Mouse (Mus musculus): ENCODE measurements around the gene Rdh16. TPM values are rescaled to one million over a fixed set of nuclear protein-coding genes. Genes with fewer than 3 reads are reported as not detected.
"Not testable (repeated sequence)": the region's sequence is repeated elsewhere in the genome, so short reads cannot be mapped to it uniquely, and the experiment has no call there.

The Rdh16 gene
- polyA plus RNA-seq, 2 experiments = 0.06 TPM; not detected in 1

DNA sequence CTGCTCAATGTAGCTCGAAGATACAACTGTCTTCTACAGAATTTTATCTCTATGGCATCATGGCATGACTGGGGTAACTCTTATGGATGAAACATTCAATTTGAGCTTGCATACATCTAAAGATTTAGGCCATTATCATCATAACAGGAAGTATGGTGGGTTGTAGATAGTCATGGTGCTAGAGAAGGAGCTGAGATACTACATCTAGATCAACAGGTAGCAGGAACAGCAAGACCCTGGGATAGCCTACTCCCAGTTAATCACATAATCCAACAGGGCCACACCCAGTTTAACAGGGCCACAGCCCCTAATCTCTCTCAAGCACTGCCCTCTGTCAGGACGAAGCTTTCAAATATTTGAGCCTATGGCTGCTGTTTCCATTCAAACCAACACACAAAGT is 39.8 kb downstream of the Rdh16 start:
- H3K27ac ChIP-seq (replicated peaks; ENCODE audit: low read depth, low read length) = no peak overlapping the region
- no peaks in the 10 kb centered on the region for H3K27me3 ChIP-seq (ENCODE audit: control insufficient read depth, insufficient read depth, low read length)
- no peaks in the 10 kb centered on the region for H3K4me1 ChIP-seq (ENCODE audit: control insufficient read depth, insufficient read depth, low read length)
- DNase-seq (ENCODE audit: low spot score) (no peak), ATAC-seq (ENCODE audit: low FRiP score, low read depth) (no peak)
- no peak for TF ChIP-seq POLR2A (IDR thresholded peaks at IDR 0.05; ENCODE audit: borderline replicate concordance, extremely low read depth, insufficient read depth, insufficient read length)
- no peak overlapping the region for H3K9ac ChIP-seq (ENCODE audit: low read depth, low read length, severe bottlenecking)
- no peak overlapping the region for H3K4me2 ChIP-seq (replicated peaks; ENCODE audit: low read depth, low read length, severe bottlenecking)
- WGBS = 66% methylated on average over 2 of the region's 2 CpGs
- no peaks in the 10 kb centered on the region for H3K36me3 ChIP-seq (ENCODE audit: control insufficient read depth, insufficient read depth, low read length)
- no peaks in the 10 kb centered on the region for H3K9me3 ChIP-seq (ENCODE audit: control insufficient read depth, low read length)
- H3K4me3 ChIP-seq (replicated peaks; ENCODE audit: low read length) = no peak overlapping the region

GRCm38 (mm10) chr10:127845945-127846344 is 45.0 kb downstream of the Rdh16 start:
- not testable (repeated sequence) for H3K36me3 ChIP-seq (ENCODE audit: control insufficient read depth, insufficient read depth, low read length); DNase-seq (ENCODE audit: low spot score); H3K4me2 ChIP-seq (replicated peaks; ENCODE audit: low read depth, low read length, severe bottlenecking); H3K4me3 ChIP-seq (replicated peaks; ENCODE audit: low read length); H3K27me3 ChIP-seq (ENCODE audit: control insufficient read depth, insufficient read depth, low read length); H3K9me3 ChIP-seq (ENCODE audit: control insufficient read depth, low read length); ATAC-seq (ENCODE audit: low FRiP score, low read depth); H3K27ac ChIP-seq (replicated peaks; ENCODE audit: low read depth, low read length); H3K4me1 ChIP-seq (ENCODE audit: control insufficient read depth, insufficient read depth, low read length); H3K9ac ChIP-seq (ENCODE audit: low read depth, low read length, severe bottlenecking)
- 84% methylated on average over 5 of the region's 5 CpGs for WGBS

GRCm38 (mm10) chr10:127848089-127848488 is 47.1 kb downstream of the Rdh16 start:
- H3K4me3 ChIP-seq (replicated peaks; ENCODE audit: low read length) = no peak overlapping the region
- no peaks in the 10 kb centered on the region for H3K27me3 ChIP-seq (ENCODE audit: control insufficient read depth, insufficient read depth, low read length)
- H3K27ac ChIP-seq (replicated peaks; ENCODE audit: low read depth, low read length) = no peak overlapping the region
- H3K9ac ChIP-seq (ENCODE audit: low read depth, low read length, severe bottlenecking) = no peak overlapping the region
- no peaks in the 10 kb centered on the region for H3K4me1 ChIP-seq (ENCODE audit: control insufficient read depth, insufficient read depth, low read length)
- no peak for TF ChIP-seq POLR2A (IDR thresholded peaks at IDR 0.05; ENCODE audit: borderline replicate concordance, extremely low read depth, insufficient read depth, insufficient read length)
- H3K4me2 ChIP-seq (replicated peaks; ENCODE audit: low read depth, low read length, severe bottlenecking) = no peak overlapping the region
- WGBS = 78% methylated on average over 1 of the region's 1 CpGs
- ATAC-seq (ENCODE audit: low FRiP score, low read depth) (no peak), DNase-seq (ENCODE audit: low spot score) (no peak)
- no peaks in the 10 kb centered on the region for H3K9me3 ChIP-seq (ENCODE audit: control insufficient read depth, low read length)
- no peaks in the 10 kb centered on the region for H3K36me3 ChIP-seq (ENCODE audit: control insufficient read depth, insufficient read depth, low read length)

DNA sequence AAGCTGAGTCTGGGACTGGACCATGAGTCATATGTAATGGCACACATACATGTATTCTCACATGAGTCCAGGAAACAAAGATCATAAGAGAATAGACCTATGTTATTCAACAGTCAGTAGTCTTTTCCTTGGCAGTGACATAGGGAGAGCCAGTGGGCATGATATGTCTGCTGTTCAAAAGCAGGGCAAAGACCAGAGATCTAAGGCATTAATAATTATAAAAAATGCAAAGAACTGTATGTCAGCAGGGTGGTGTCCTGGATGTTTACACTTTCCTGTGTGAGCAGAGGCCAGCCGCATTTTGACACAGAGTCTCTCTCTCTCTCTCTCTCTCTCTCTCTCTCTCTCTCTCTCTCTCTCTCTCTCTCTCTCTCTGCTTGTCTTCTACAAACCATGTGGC is 48.7 kb downstream of the Rdh16 start, which contains the start of gene Rdh19:
Gene Rdh19, plus strand, starts transcription at position 301 of the 400 bp plus-strand sequence.
- Histone ChIP-seq H3K4me2 (replicated peaks; ENCODE audit: low read depth, low read length, severe bottlenecking) (no peak within 1 kb of the TSS), H3K9me3 (ENCODE audit: control insufficient read depth, low read length) (no peaks in the 10 kb centered on the region), H3K9ac (ENCODE audit: low read depth, low read length, severe bottlenecking) (no peak within 1 kb of the TSS), H3K27ac (replicated peaks; ENCODE audit: low read depth, low read length) (no peak within 1 kb of the TSS), H3K36me3 (ENCODE audit: control insufficient read depth, insufficient read depth, low read length) (no peaks in the 10 kb centered on the region), H3K4me3 (replicated peaks; ENCODE audit: low read length) (no peak within 1 kb of the TSS), H3K4me1 (ENCODE audit: control insufficient read depth, insufficient read depth, low read length) (no peaks in the 10 kb centered on the region), H3K27me3 (ENCODE audit: control insufficient read depth, insufficient read depth, low read length) (no peaks in the 10 kb centered on the region)
- no peak for DNase-seq (ENCODE audit: low spot score)
- whole genome bisulfite sequencing = 78% methylated on average over 1 of the region's 1 CpGs
- ATAC-seq (ENCODE audit: low FRiP score, low read depth) = no peak
- TF ChIP-seq POLR2A (IDR thresholded peaks at IDR 0.05; ENCODE audit: borderline replicate concordance, extremely low read depth, insufficient read depth, insufficient read length) = no peak

GRCm38 (mm10) chr10:127856376-127856775 is 55.4 kb downstream of the Rdh16 start:
- TF ChIP-seq POLR2A (IDR thresholded peaks at IDR 0.05; ENCODE audit: borderline replicate concordance, extremely low read depth, insufficient read depth, insufficient read length) = no peak
- no peak for ATAC-seq (ENCODE audit: low FRiP score, low read depth)
- Histone ChIP-seq H3K36me3 (ENCODE audit: control insufficient read depth, insufficient read depth, low read length) (no peaks in the 10 kb centered on the region), H3K4me2 (replicated peaks; ENCODE audit: low read depth, low read length, severe bottlenecking) (no peak overlapping the region), H3K4me1 (ENCODE audit: control insufficient read depth, insufficient read depth, low read length) (no peaks in the 10 kb centered on the region), H3K27me3 (ENCODE audit: control insufficient read depth, insufficient read depth, low read length) (no peaks in the 10 kb centered on the region), H3K27ac (replicated peaks; ENCODE audit: low read depth, low read length) (no peak overlapping the region), H3K9ac (ENCODE audit: low read depth, low read length, severe bottlenecking) (no peak overlapping the region), H3K4me3 (replicated peaks; ENCODE audit: low read length) (no peak overlapping the region), H3K9me3 (ENCODE audit: control insufficient read depth, low read length) (no peaks in the 10 kb centered on the region)
- no peak for DNase-seq (ENCODE audit: low spot score)

DNA sequence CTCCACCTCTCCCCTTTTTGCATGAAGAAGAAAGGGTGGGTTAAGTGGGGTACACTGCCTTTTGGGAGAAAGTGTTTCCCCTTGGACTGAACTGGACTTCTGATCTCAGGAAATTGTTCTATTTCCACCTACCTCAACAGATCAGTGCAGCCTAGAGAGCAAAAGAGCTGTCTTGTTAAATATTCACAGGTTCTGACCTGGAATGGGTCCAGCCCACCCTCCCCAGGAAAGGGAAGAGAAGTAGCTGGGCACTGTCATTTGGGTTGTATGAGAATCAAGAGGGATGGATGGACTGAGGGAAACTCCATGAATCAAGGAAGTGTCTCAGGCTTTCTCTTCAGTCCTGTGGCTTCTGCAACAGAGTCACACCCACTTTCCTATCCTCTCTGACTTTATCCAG is 64.0 kb downstream of the Rdh16 start:
- Histone ChIP-seq H3K9me3 (ENCODE audit: control insufficient read depth, low read length) (no peaks in the 10 kb centered on the region), H3K27ac (replicated peaks; ENCODE audit: low read depth, low read length) (no peak overlapping the region), H3K4me2 (replicated peaks; ENCODE audit: low read depth, low read length, severe bottlenecking) (no peak overlapping the region), H3K36me3 (ENCODE audit: control insufficient read depth, insufficient read depth, low read length) (no peaks in the 10 kb centered on the region), H3K9ac (ENCODE audit: low read depth, low read length, severe bottlenecking) (no peak overlapping the region), H3K27me3 (ENCODE audit: control insufficient read depth, insufficient read depth, low read length) (no peaks in the 10 kb centered on the region), H3K4me1 (ENCODE audit: control insufficient read depth, insufficient read depth, low read length) (no peaks in the 10 kb centered on the region), H3K4me3 (replicated peaks; ENCODE audit: low read length) (no peak overlapping the region)
- TF ChIP-seq POLR2A (IDR thresholded peaks at IDR 0.05; ENCODE audit: borderline replicate concordance, extremely low read depth, insufficient read depth, insufficient read length) = no peak
- ATAC-seq (ENCODE audit: low FRiP score, low read depth) = no peak
- no peak for DNase-seq (ENCODE audit: low spot score)

Data from limb, embryonic 14.5 days (tissue).